Mouse (Mus musculus) liver, adult 2 months (tissue): Measurements from ENCODE around the gene Bin2. TPM values are rescaled to one million over a fixed set of nuclear protein-coding genes. Genes with fewer than 3 reads are reported as not detected.

ENCODE experiments used
- DNase-seq: peaks from one replicate; pipeline ENCODE4 v3.0.0-alpha.2; 2011; ENCODE audit warnings: low read depth, low spot score; ENCODE audit errors: extremely low read depth
- H3K27ac ChIP-seq: fragments of 200-500 bp; replicated peaks from 2 replicates; pipeline ENCODE4 v1.5.1; 2012; ENCODE audit warnings: low read depth, mild to moderate bottlenecking, control low read depth, inconsistent platforms, low read length; ENCODE audit not compliant: insufficient read depth
- H3K27me3 ChIP-seq: fragments of 200-500 bp; 2 replicates; pipeline ENCODE4 v1.6.1; 2012; ENCODE audit warnings: mild to moderate bottlenecking, moderate library complexity, low read length, inconsistent platforms; ENCODE audit not compliant: control insufficient read depth, insufficient read depth
- H3K36me3 ChIP-seq: fragments of 200-500 bp; 2 replicates; pipeline ENCODE4 v1.6.1; 2012; ENCODE audit warnings: low read length, inconsistent platforms; ENCODE audit not compliant: control insufficient read depth, insufficient read depth
- H3K4me1 ChIP-seq: fragments of 200-500 bp; 2 replicates; pipeline ENCODE4 v1.6.1; 2011; ENCODE audit warnings: low read length; ENCODE audit not compliant: control insufficient read depth, insufficient read depth
- H3K4me3 ChIP-seq: fragments of 200-500 bp; 2 replicates; pipeline ENCODE4 v1.5.1; 2011; ENCODE audit warnings: low read depth, mild to moderate bottlenecking, control low read depth, low read length, moderate library complexity; ENCODE audit not compliant: insufficient read depth
- H3K79me2 ChIP-seq: fragments of 200-500 bp; 2 replicates; pipeline ENCODE4 v1.6.1; 2012; ENCODE audit warnings: inconsistent platforms, mild to moderate bottlenecking, low read length, moderate library complexity; ENCODE audit not compliant: control insufficient read depth, insufficient read depth
- H3K9ac ChIP-seq: fragments of 200-500 bp; 2 replicates; pipeline ENCODE4 v1.6.1; 2012; ENCODE audit warnings: low read depth, mild to moderate bottlenecking, control low read depth, inconsistent platforms, low read length
- CTCF ChIP-seq: fragments of 200-500 bp; IDR thresholded peaks from 2 replicates; pipeline ENCODE4 v1.5.1; 2011; ENCODE audit warnings: low read depth, low read length, control low read depth
- POLR2A ChIP-seq: fragments of 200-500 bp; IDR thresholded peaks from 2 replicates; pipeline ENCODE4 v1.6.1; 2011; ENCODE audit warnings: low read length, control low read depth; ENCODE audit not compliant: insufficient read depth; ENCODE audit errors: extremely low read depth
- WGBS: fragments of 180-500 bp; shearing (Covaris S2); methylation state at CpG from one replicate; pipeline ENCODE4 v1.1.7; 2018; 5-methylcytosine and 5-hydroxymethylcytosine counted together
- polyA plus RNA-seq: library from polyadenylated mRNA; depleted of rRNA; stranded (reverse); fragments of >200 nt; gene quantifications from 2 replicates; pipeline ENCODE4 v1.2.3, GENCODE M21; 2012
- total RNA-seq: library from RNA; depleted of rRNA; stranded (reverse); fragments of >200 nt; gene quantifications from 2 replicates; pipeline ENCODE4 v1.2.3, GENCODE M21; 2014

Bin2 gene
- total and polyA plus RNA-seq, 2 experiments, result 1.0 to 4.0 TPM

- no peak for DNase-seq
- Histone ChIP-seq H3K27ac (no peak overlapping the region), H3K79me2 (no peaks in the 10 kb centered on the region), H3K27me3 (no peaks in the 10 kb centered on the region), H3K4me1 (no peaks in the 10 kb centered on the region), H3K9ac (no peak overlapping the region), H3K36me3 (no peaks in the 10 kb centered on the region), H3K4me3 (no peak overlapping the region)
- WGBS, result 56% methylated on average over 8 of the region's 8 CpGs
- TF ChIP-seq CTCF (no peak), POLR2A (no peak)
These were observed 39.2 kb upstream of the Bin2 start for GRCm38 (mm10) chr15:100708433-100709078.

- H3K4me3 ChIP-seq, result no peak overlapping the region
- no peak for TF ChIP-seq CTCF
- TF ChIP-seq POLR2A, result no peak
- no peak overlapping the region for H3K9ac ChIP-seq
- no peaks in the 10 kb centered on the region for H3K79me2 ChIP-seq
- WGBS, result 77% methylated on average over 8 of the region's 8 CpGs
- peak; percentile 20 for DNase-seq
- no peak overlapping the region for H3K27ac ChIP-seq
- H3K4me1 ChIP-seq, result no peaks in the 10 kb centered on the region
- H3K27me3 ChIP-seq, result no peaks in the 10 kb centered on the region
- H3K36me3 ChIP-seq, result no peaks in the 10 kb centered on the region
These were observed 36.9 kb upstream of the Bin2 start for GRCm38 (mm10) chr15:100706226-100706625.

DNA sequence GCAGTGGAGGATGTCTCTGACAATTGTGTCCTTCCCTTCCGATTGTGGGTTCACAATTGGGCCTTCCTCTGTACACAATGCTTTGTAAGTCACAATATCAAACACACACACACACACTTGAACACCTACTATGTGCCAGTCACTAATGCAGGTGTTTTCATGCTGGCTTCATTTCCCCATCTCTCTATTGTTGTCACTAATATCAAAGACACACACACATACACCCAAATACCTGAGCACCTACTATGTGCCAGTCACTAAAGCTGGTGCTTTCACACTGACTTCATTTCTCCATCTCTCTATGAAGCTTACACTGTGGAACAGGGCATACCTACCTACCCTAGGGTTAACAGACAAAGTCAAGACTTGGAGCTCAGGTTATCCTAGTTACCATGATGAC, 36.0 kb upstream of the Bin2 start:
- no peak overlapping the region for H3K4me3 ChIP-seq
- WGBS, result 74% methylated on average over 1 of the region's 1 CpGs
- no peak for TF ChIP-seq POLR2A
- TF ChIP-seq CTCF, result no peak
- DNase-seq, result no peak
- H3K9ac ChIP-seq, result no peak overlapping the region
- H3K27me3 ChIP-seq, result no peaks in the 10 kb centered on the region
- H3K4me1 ChIP-seq, result no peaks in the 10 kb centered on the region
- no peak overlapping the region for H3K27ac ChIP-seq
- H3K36me3 ChIP-seq, result no peaks in the 10 kb centered on the region
- H3K79me2 ChIP-seq, result no peaks in the 10 kb centered on the region

DNA sequence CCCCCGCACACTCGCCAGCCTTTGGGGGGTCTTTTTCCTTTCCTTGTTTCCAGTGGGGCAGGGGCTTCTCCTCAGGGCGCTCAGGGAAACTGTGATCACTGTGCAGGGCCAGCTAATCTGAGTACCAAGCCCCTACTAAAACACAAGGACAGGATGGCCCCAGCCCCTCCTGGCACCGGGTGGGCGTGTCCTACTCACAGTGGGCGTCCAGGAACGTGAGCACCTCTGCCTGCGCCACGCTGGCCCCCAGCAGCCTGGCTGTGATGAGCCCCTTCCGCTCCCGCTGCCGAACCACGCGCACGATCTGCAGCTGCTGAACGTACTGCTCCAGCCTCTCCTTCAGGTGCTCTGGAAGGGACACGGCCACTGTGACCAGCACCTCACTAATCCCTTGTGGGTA, 34.6 kb upstream of the Bin2 start:
- DNase-seq, result no peak
- Histone ChIP-seq H3K4me3 (no peak overlapping the region), H3K27ac (no peak overlapping the region), H3K36me3 (no peaks in the 10 kb centered on the region), H3K27me3 (no peaks in the 10 kb centered on the region), H3K79me2 (no peaks in the 10 kb centered on the region), H3K4me1 (no peaks in the 10 kb centered on the region), H3K9ac (no peak overlapping the region)
- WGBS, result 26% methylated on average over 17 of the region's 17 CpGs
- TF ChIP-seq POLR2A (no peak), CTCF (no peak)

DNA sequence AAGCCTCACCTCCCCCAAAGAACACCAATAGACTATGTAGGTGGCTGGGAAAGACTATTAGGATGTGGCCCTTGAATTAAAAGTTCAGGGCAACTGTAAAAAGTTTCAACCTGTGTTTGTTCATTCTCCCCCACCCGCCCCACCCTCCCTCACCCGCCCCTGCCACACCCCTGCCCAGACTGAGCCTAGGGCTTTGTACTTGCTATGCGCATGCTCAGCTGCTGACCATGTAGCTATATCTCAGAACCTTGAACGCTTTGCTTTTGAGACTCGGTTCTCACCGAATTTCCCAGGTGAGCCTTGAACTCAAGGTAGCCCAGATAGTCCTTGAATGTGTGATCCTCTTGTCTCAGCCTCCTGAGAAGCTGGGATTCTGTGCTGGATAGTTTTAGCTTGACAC, 32.5 kb upstream of the Bin2 start:
- no peak overlapping the region for H3K9ac ChIP-seq
- H3K27ac ChIP-seq, result no peak overlapping the region
- H3K4me1 ChIP-seq, result no peaks in the 10 kb centered on the region
- H3K36me3 ChIP-seq, result no peaks in the 10 kb centered on the region
- H3K79me2 ChIP-seq, result no peaks in the 10 kb centered on the region
- DNase-seq, result no peak
- TF ChIP-seq POLR2A (no peak), CTCF (no peak)
- WGBS, result 77% methylated on average over 6 of the region's 6 CpGs
- no peak overlapping the region for H3K4me3 ChIP-seq
- no peaks in the 10 kb centered on the region for H3K27me3 ChIP-seq

DNA sequence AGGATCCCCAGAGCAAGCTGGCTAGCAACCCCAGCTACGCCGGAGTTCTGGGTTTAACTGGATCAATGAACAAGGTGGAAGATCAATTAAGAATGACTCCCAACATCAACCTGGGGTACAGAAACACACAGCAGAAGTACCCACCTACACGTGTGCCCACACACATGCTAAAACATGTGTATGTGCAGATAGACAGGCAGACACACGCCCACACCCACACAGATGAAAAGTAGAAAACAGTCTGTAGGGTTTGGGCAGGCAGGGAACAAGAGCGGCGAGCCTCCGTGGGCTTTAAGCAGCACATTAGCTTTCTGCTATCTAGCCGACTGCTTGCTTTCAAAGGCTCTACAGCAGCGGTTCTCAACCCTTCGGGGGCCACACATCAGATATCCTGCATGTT, 31.8 kb upstream of the Bin2 start:
- DNase-seq, result no peak
- H3K4me3 ChIP-seq, result no peak overlapping the region
- H3K9ac ChIP-seq, result no peak overlapping the region
- 63% methylated on average over 10 of the region's 10 CpGs for WGBS
- H3K27ac ChIP-seq, result no peak overlapping the region
- H3K4me1 ChIP-seq, result no peaks in the 10 kb centered on the region
- no peaks in the 10 kb centered on the region for H3K36me3 ChIP-seq
- TF ChIP-seq CTCF (no peak), POLR2A (no peak)
- no peaks in the 10 kb centered on the region for H3K27me3 ChIP-seq
- H3K79me2 ChIP-seq, result no peaks in the 10 kb centered on the region
